Mouse (Mus musculus) layer of hippocampus, adult 11-12 months (tissue): ENCODE measurements around the gene Slc25a43.

ENCODE experiments used
- DNase-seq: peaks from one replicate; pipeline ENCODE4 v3.0.0; 2022; ENCODE audit warnings: low spot score

The Slc25a43 gene

DNA sequence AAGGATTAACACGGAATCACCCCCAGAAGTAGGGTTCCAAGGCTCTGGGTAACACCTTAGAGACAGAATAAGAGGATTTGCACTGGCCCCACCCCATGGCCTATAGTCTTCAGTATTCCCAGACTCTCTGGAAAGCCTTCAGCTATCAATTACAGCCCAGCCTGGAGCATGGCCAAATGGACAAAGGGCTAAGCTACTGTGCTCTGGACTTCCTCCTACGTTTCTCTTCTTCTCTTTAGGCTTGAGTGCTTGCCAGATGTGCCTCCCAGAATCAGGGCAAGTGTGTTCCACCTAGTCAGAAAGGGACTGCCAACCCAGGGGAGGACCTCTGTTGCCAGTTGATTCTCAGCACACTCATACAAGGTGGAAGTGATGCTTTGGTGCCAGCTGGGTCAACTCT lies 81.6 kb downstream of the Slc25a43 start:
- no peak for DNase-seq
